Mouse (Mus musculus) layer of hippocampus, postnatal 25 days (tissue): ENCODE measurements around the gene Abcc8. TPM values are rescaled to one million over a fixed set of nuclear protein-coding genes. Genes with fewer than 3 reads are reported as not detected.

Experiments
- DNase-seq, 2 experiments: peaks; one replicate each; pipeline ENCODE4 v3.0.0; 2022; ENCODE audit warnings: mixed read lengths in 2 of 2, low spot score in 1 of 2; ENCODE audit errors: extremely low spot score in 1 of 2
- total RNA-seq, 2 experiments: library from RNA; stranded (reverse); gene quantifications; 2 replicates each; pipeline ENCODE4 v1.2.3; 2021

The Abcc8 gene
- total RNA-seq, 2 experiments from 2014 or later, result 42.6 to 48.4 TPM

DNA sequence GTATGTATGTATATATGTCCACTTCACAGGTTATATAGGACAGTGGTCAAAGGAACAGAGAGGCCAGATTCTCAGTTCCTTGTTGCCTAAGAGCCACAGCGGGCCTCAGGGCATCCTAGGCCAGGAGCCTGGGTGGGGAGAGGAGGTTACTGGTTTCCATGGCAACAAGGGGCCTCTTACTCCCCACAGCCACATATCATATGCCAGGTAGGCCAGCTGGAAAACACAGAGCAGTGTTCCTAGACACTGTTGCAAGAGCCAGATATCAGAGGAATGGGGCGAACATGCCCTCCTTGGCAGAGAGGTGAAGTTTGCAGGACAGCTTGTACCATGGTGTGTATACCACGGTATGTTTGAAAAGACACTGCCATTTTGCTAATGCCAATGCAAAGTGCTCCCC, 66.4 kb downstream of the Abcc8 start:
- DNase-seq, result no peak

DNA sequence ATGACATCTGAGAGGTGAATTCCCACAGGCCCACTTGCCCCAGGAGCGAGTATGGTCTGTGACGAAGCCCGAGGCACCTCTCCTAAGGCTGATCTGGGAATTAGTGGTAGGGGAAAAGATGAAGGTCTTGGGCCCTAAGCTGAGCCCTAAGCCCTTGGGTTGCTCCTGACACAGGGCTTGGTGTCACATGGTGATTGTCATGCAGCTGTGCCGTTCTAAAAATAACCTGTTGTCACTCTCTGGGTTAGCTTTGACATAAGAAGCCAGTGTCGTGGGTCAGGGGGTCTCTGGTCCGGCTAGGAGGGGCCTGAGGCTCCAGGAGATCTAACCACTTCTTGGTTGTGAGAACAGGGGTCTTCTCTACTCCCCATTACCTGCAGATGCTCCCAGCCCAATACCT, 67.9 kb downstream of the Abcc8 start:
- DNase-seq, result no peak

DNA sequence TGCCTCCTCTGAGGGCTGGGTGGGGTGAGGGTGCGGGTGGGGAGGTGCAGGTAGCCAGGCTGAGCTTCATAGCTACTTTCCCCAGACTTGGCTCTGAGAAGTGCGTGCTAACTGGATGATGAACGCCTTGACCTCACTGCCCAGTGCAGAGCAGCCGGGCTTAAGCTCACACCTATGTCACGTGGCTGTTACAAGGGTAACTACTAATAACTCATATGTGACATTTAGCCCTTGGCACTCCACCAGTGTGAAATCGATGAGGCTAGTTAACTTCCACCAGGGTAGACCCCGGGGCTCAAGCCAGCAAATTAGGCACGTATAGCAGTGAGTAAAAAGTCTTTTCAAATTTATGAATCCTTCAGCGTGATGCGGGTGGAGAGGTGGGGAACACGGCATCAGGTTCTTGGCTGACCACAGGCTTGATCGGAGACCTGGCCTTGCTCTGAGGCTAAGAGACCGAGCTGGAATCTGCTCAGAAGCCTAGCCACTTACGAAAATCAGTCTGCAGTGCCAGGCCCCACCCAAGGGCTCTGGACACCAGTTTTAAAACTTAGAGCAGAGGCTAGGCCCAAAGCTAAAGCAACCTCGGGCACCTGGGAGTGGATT, 68.5 kb downstream of the Abcc8 start:
- DNase-seq, result no peak

DNA sequence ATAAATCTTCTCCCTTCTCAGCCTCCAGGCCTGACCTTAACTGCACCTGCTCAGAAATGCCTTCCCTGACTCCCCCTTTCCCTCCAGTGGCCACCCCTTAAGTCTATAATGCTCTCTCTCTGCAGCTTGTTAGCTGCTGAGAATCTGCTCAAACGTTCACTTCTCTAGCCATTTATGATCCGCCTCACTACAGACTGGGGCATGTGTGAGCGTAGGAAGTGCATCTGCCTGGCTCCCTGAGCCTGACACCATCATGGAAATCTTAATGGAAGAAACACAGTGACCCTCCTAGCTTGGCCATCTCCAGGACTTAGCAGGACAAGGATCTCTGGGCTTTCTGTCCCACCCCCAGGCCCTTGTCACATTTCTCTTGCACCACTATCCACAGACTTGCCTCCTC, 69.8 kb downstream of the Abcc8 start:
- DNase-seq, result no peak

DNA sequence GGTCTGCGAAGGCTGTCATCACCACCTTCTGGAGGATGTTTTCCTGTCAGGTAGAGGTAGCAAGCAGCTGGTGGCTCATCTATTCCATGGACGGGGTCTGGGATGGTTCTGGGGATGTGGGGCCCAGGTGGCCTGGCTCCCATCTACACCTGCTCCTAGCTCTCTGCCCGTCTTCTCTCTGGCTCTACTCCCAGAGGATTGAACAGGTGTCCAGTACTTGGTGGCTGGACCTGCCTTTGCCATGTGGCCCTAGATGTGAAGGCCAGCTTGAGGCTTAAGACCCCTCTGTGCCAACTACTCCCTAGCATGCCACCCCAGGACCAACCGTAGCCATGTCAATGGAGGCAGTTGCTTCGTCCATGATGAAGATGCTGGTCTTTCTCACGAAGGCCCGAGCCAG, 74.3 kb downstream of the Abcc8 start:
- DNase-seq, result no peak

DNA sequence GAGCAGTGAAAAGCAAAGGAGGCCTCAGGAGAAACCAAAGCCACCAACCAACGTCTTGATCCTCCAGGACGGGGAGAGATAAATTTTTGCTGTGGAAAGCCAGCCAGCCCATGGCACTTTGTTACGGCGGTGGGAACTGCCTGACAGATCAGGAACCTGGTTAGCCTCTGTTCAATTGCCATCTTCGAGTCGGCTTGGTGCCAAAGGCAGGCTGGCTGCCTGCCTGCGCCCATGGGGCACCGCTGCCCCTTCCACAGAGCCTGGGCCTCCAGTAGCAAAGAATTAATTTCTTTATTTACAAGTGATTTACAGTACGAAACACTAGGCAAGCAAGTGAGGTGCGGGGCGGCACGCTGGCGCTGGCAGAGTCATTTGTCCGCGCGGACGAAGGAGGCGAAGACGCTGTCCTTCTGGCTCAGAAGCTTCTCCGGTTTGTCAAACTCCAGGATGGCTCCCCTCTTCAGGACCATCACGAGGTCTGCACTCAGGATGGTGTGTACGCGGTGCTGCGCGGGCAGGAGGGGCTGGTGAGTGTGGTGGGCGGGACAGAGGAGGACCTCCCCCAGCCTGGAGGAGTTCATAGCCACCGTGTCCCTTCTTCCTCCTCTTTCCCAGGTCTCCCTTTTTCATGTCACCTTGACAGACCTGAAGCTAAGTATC, 75.4 kb downstream of the Abcc8 start:
- DNase-seq, result no peak

DNA sequence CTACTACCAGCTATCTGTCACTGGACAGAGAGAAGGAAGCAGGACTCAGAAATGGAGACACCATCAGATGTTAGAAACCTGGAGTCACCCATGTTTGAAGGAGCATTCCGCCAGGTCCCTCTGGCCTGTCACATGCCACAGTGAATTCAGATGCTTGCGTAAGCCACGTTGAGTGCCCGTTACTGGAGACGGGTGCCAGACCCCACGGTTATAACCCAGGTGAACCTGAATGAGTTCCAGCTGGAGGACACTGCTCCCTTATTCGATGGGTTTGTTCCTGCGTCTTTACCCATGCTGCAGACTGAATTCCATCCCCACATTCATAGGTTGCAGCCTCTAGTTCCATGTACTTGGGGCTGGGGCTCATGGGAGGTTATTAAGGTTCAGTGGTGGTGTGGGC, 76.1 kb downstream of the Abcc8 start:
- DNase-seq, result no peak

DNA sequence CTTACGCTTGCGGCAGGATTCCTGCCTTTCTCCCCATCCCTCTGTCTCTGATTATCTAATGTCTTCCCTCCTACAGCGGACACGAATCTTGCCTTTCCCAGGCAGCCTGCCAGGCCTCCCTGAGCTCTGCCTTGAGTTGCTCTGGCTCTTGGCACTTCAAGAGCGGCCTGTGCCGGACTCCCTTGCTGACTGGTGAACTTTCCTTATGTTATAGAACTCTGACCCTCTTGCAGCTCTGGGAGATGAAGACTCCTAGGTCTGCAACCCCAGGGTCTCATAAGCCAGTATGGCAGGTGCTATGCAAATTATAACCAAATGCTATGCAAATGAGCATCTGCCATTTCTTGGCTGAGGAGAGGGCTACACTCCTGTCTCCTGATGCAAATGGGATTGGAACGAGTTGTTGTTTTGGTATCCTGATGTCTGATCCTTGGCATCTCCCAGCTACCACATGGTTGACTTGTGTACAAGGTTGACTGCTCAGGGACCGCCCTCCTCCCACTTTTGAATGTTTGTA, 76.7 kb downstream of the Abcc8 start:
- peak in 1 of 2 experiments; percentile 61 for DNase-seq

DNA sequence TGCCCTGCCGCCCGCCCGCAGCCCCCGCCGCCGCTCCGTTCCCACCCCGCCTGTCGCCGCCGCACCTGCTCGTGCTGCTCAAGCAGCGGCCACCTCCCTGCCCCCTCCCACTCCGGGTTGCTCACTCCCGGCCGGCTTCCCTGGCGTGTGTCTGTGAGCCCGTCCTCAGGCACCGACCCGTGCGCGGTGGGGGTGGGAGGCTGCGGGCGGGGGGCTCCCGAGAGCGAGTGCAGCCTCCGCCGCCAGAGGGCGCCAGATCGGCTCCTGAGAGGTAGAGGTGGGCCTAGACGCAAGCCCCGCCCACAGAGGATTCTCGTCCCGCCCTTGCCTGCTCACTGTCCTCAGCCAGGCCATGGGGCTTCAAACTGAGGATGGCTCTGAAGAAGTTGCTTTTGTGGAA, 79.3 kb downstream of the Abcc8 start, which contains the start of gene Kcnj11:
Kcnj11 (minus strand) TSS at position 202 of the 400 bp plus-strand sequence.
- DNase-seq, result peak; percentile 73 to 89

DNA sequence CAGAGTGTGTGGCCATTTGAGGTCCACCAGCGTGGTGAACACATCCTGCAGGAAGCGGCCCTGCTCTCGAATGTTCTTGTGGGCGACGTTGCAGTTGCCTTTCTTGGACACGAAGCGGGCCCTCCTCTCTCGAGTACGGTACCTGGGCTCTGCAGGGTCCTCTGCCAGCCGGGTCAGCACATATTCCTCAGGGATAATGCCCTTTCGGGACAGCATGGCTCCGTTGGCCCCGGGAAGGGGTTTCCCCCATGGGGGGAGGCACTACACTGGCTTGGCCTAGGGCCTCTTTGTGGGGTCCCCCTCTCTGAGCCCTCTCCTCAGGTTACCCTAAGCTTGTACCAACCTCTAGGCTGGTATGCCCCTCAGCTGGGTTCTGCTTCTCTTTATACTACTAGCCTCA, 80.2 kb downstream of the Abcc8 start:
- no peak for DNase-seq

DNA sequence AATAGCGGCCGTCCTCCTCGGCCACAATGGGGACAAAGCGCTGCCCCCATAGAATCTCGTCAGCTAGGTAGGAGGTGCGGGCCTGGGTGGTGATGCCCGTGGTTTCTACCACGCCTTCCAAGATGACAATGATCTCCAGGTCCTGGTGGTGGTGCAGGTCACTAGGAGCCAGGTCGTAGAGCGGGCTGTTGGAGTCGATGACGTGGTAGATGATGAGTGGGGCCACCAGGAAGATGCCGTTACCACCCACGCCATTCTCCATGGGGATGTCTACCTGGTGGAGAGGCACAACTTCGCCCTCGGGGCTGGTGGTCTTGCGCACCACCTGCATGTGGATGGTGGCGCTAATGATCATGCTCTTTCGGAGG, 80.9 kb downstream of the Abcc8 start:
- DNase-seq, result no peak

DNA sequence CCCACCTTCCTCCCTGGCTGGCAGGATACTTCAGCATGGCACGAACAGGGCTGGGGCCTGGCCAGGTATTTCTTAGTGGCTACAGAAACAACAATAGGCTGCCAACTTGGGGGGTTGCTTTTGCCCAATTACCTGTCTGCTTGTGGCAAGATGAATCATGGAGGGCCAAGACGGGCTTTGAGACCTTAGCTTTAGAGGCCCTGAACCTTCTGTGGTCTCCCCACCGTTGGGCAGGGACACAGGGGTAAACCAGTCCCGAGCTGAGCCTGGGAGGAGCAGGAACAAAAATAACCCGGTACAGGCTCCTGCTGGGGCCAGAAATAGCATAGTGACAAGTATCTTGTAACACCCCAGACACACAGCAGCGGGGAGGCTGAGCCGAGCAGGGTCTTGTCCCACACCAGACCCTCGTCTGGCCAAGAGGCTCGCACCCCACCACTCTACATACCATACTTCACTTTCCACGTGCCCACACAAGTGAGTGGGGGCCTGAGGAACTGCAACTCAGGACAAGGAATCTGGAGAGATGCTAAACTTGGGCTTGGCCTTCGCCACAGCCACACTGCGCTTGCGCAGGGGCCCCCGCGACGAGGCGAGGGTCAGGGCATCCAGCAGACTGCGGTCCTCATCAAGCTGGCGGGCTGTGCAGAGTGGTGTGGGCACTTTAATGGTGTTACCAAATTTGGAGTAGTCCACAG, 81.5 kb downstream of the Abcc8 start:
- no peak for DNase-seq

DNA sequence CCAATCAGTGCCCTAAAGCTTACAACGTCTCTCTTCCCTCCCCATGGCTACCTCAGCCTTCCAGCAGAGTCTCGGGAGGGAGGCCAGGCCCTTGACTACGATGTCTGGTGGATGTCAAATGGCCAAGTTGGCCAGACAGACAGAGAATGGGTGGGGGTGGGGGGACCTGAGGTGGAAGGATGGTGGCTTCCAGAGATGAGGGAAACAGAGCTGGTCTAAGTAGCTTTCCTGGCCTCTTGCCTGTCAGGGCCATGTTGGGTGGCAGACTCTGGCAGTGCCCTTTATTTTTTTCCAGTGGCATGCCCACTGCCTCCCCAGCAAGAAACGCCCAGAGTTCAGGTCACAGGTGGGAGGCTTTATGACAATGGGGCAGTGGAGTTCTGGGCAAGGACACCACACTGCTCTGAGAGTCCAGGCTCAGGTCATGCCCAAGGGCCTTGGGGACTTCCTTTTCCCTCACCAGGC, 82.5 kb downstream of the Abcc8 start:
- no peak for DNase-seq

DNA sequence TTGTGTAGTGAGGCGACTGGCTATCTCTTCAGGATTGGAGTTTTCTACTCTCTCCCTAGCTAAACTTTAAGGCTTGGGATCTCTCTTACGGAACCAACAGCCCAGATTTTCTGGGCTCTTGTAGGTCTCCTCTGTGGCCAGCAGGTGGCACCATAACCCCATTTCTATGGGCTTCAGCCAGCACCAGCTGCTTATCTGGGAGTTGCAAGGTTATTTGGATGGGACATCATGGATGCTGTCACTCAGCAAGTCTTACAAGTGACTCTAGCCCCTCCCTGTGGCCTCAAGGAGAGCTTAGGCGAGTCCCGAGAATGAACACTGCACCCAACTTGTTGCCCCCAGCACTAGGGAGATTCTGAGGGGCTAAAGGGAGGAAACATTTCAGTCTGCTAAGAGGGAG, 83.7 kb downstream of the Abcc8 start:
- DNase-seq, result peak in 1 of 2 experiments; percentile 71

DNA sequence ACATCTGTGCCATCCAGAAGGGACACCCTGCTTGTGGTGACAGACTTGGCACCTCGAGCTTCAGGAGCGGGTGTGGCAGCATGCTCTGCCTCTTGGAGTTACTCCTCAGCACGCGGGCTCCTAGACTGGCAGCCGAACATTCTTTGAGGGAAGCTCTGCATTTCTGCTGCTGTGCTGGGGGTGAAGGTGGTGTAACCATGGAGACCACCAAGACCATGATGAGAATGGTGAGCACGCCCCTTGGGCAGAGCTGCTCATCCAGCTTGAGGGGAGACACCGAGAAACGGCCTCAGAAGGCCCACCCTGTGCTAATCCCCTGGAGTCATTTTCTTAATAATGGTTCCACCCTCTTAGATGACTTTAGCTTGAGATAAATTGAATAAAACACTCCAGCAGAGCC, 87.0 kb downstream of the Abcc8 start:
- DNase-seq, result no peak

DNA sequence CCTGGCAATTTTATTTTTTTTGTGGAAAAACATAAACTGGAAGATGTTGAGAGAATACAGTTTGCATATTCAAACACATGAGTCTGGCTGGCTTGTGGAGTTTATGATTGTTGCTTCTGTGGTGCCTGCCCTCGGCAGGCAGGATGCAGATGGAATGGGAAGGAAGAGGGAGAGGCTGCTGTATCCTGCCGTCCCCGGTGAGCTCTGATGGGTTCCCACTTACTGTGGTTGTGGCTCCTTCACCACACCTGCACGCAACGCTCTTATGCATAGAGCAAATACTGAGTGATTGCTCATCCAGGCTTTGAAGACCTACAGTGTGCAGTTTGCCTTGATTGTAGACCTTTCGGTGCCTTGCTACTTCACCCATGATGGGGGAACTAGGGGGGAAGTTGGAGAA, 91.6 kb downstream of the Abcc8 start:
- no peak for DNase-seq

DNA sequence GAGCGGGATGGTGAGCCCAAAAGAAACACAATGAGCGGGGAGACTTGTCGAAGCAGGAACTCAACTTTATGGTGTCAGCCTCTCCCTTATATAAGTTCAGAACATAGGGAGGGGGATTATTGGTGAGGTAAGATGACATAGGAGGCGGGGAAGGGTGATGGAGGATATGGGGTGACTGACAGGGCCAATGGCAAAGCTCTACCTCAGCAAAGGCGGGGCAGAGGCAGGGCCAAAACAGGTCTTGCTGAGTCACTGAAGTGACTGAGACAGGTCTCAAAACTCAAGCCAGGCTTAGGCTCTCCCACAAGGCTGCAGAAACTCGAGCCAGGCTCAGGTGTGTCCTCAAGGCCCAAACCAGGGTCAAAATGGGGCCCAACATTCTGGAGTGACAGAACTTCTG, 93.5 kb downstream of the Abcc8 start:
- DNase-seq, result no peak

DNA sequence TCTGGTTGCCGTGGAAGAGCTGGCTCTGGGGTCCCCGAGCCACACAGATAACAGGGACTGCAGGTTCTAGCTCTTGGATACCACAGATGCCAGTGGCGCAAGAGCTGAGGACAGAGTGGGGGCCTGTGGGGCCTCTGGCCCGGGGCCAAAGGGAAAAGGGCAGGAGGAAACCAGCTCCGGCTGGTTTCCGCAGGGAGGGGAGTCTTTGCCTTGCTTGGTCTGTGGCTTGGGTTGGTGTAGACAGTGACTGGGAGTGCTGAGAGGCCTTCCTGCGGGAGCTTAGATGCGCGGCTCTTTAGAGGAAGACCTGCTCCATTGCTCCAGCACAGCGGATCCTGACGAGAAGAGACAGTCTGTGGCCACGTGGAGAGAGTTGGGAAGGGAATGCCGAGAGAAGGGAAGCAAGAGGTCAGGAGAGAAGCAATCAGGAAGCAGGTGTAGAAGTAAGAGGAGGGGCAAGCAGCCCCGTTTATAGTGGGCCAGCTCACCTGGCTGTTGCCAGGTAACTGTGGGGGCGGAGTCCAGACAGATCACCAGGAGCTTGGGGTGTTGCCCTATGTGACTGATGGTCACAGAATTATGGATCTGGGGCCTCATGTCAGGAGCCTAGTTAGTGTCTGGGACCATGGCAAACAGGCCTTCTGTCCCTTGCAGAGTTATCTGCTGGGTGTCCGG, 94.9 kb downstream of the Abcc8 start:
- DNase-seq, result no peak

DNA sequence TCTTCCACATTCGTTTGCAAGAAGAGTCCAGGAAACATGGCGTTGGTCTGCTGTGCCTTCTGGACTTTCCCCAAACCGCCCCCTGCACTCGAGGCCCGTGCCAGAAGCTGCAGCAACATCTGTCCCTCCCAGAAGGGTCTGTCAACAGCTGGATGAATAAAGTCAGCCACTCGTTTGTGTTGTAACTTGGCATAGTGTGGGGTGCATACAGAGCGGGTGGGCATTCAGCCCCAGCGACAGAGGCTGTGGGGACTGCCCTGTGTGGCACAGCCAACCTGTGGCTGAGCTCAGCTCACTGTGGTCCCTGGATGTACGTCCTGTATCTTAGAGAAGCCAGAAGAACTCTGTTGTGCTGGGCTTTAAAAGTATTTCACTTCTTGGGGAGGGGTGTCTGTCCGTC, 95.8 kb downstream of the Abcc8 start:
- DNase-seq, result no peak

DNA sequence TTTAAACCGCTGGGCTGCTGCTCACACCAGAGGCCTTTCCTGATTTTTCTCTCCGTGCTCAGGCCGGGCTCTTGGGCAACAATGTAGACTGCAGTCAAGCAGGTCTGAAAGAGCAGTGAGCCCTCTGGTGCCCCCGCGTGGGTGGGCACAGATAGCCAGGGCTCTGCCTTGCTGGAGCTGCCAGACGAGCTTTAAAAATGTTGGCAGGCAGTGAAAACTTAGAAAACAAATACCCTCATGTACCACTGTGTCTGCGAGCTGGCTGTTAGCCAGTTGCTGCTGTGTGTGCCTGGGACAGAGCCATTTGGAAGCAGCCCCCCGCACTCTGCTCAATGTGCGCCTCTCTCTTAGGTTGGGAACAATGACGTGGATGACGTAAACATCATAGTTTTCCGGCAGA, 102.2 kb downstream of the Abcc8 start:
- no peak for DNase-seq

DNA sequence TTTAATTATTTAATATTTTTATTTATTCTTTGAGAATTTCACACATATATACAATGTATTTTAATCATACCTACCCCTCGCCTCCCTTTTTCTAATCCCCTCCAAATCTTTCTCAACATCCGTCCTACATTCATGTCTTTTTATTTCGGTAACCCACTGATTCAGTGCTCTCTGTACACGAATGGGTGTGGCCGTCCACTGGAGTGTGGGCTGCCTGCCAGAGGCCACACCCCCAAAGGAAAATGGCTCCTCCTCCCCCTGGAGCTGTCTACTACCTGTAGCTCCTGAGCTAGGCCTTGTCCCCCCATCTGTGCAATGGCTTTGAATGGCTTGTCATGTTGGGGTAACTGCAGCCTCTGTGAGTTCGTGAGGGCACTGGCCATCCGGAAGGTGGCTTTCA, 103.0 kb downstream of the Abcc8 start:
- DNase-seq, result no peak
